Mouse (Mus musculus) natural killer cell, adult 2 months (primary cell): ENCODE data around the gene Nop16.

Experiments used
- DNase-seq, 2 experiments: peaks; one replicate each; pipeline ENCODE4 v3.0.0; 2022; ENCODE audit warnings: low spot score in 2 of 2

The Nop16 gene

DNA sequence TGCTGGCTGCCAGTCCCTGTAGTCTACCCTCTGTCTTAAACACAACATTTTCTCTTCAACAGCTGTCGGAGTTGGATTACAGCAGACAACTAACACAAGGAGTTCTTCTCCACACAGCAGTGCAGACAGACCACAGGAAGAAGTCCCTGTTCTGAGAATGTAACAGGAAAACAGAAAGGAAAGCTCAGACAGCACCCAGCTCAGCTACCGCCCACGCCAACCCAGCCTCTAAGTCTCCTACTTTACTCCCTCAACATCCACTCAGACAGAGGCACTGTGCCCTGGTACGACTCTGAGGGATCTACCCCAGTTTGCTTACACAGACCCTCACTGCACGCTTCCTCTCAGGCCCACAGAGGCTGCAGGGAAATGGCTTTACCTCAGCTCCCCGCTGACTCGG is 29.3 kb downstream of the Nop16 start:
- no peak for DNase-seq

- no peak for DNase-seq
Observed at GRCm38 (mm10) chr13:54559656-54560055, 30.2 kb downstream of the Nop16 start.

- DNase-seq = no peak
Observed at GRCm38 (mm10) chr13:54557652-54558051, 32.2 kb downstream of the Nop16 start.

DNA sequence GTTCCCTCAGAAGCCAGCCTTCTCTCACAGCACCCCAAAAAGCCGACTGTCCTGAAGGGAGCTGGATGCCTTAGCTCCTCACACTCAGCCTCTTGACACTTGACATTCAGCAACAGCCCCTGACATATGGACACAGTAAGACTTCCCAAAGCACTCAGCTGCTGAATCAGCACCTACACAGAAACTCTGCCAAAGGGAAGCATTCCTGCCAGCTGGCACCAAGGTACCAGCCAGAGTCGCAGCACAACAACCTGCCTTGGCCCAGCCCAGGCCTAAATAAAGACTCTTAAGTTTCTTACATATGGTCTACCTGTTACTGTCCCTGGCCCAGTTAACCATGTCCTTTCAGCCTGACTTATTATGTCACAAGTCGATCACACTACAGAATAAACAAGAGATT is 33.1 kb downstream of the Nop16 start:
- no peak for DNase-seq

DNA sequence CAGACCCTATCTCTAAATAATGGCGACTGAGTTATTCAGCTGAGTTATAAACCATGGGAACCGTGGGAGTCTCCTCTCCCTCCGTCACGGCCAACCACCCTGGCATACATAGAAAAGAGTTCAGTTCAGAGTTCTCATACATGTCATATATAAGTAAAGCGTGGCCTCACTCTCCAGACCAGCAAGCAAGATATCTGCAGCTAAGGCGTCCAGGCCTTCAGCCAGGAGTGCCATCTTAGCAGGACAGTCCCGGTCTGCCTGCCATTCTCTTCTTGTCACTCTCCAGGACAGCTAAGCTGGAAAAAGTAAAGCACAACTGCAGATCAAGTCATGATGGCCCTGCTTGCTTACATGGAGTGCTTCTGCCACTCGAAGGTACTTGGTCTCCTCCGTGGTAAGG is 33.7 kb downstream of the Nop16 start:
- no peak for DNase-seq

DNA sequence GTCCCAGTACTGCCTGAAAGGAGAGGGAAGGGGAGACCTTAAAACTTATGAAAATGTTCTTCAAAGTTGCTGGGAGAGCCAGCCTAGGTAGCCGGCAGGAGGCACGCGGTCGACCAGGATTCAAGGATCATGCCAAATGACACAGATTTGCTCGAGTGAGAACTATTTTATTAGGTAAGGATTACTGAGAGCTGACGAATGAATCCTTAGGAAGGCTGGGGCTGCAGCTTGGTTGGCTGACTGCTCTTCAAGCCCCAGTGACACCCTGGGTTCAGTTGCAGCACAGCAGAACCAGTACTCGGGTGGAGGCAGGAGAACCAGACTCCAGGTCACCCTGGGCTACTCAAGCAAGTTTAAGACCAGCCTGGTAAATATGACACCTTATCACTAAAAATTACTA is 41.9 kb downstream of the Nop16 start:
- no peak for DNase-seq
